Mouse (Mus musculus): ENCODE data around the gene Gm20661.

- TF ChIP-seq CTCF (IDR thresholded peaks at IDR 0.05; ENCODE audit: extremely low read depth, insufficient read length, insufficient replicate concordance, low read depth, low read length), result no peak
- TF ChIP-seq POLR2A (IDR thresholded peaks at IDR 0.05; ENCODE audit: low read depth, low read length), result no peak
Measured at GRCm38 (mm10) chr9:107982681-107983346, at the start of gene Gm20661.
